Mouse (Mus musculus) testis, adult 2 months (tissue): ENCODE measurements at regions not wholly inside any gene's neighbourhood (a gene's known extent, or its start where the extent isn't known, plus 50 kb on each side); places are given as distances from the start of the nearest gene placed in this dataset.

Experiments used
- CTCF ChIP-seq: fragments of 200-500 bp; IDR thresholded peaks from 2 replicates; pipeline ENCODE4 v1.5.1; 2012; ENCODE audit warnings: low read depth, mild to moderate bottlenecking, inconsistent platforms, low read length, moderate library complexity; ENCODE audit not compliant: control insufficient read depth, insufficient read depth, insufficient replicate concordance
- POLR2A ChIP-seq: fragments of 200-500 bp; IDR thresholded peaks from 2 replicates; pipeline ENCODE4 v1.6.1; 2012; ENCODE audit warnings: low read depth, mild to moderate bottlenecking, inconsistent platforms, low read length, moderate library complexity; ENCODE audit not compliant: control insufficient read depth

DNA sequence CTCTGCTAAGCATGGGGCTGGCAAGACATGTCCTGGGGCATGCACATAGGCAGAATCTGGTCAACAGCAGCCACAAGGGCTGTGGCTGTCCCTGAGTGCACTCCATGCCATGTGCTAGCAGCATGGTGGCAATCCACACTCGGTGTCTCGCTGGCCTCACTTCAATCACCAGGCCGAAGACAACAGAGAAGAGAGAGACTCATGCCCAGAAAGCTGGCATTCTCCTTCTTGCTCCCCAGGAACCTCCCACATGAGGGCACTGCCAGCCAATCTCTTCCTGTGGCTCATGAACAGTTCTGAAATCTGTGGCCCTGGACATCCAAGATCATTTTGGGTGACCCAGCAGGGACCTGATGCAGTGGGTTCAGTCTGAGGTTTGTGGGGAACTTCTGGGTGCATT lies 74.5 kb upstream of the Gm26897 start:
- TF ChIP-seq POLR2A (no peak), CTCF (no peak)
